Mouse (Mus musculus): ENCODE data around the gene Nfia.

- TF ChIP-seq GATA1 (IDR thresholded peaks at IDR 0.05; ENCODE audit: borderline replicate concordance, low read length) (no peak), FLI1 (IDR thresholded peaks at IDR 0.05; ENCODE audit: low read length) (no peak)
Measured at GRCm38 (mm10) chr4:97766100-97766499, 6.4 kb upstream of the Nfia start.
